Mouse (Mus musculus) monocyte, adult 2 months (primary cell): Measurements from ENCODE around the gene Anapc13.

Experiments
- DNase-seq, 2 experiments: peaks; one replicate each; pipeline ENCODE4 v3.0.0; 2022; ENCODE audit warnings: low spot score in 2 of 2, low read depth in 1 of 2

Gene Anapc13

GRCm38 (mm10) chr9:102625983-102626838 lies at the start of gene Anapc13, which contains the start of gene Cep63:
Gene Anapc13, plus strand, starts transcription at chr9:102626296.
Gene Cep63, minus strand, starts transcription at chr9:102626534.
- DNase-seq = peak; percentile 87 to 94

GRCm38 (mm10) chr9:102577480-102577879 lies 48.6 kb upstream of the Anapc13 start:
- DNase-seq = no peak

- DNase-seq = no peak
Observed at GRCm38 (mm10) chr9:102581921-102582469, 44.1 kb upstream of the Anapc13 start.

GRCm38 (mm10) chr9:102587347-102587746 lies 38.7 kb upstream of the Anapc13 start:
- no peak for DNase-seq

GRCm38 (mm10) chr9:102594667-102595393 lies 31.3 kb upstream of the Anapc13 start:
- no peak for DNase-seq

- no peak for DNase-seq
Observed at GRCm38 (mm10) chr9:102595662-102596436, 30.2 kb upstream of the Anapc13 start.

GRCm38 (mm10) chr9:102601187-102601586 lies 24.9 kb upstream of the Anapc13 start:
- DNase-seq = no peak

- no peak for DNase-seq
Observed at GRCm38 (mm10) chr9:102601666-102602065, 24.4 kb upstream of the Anapc13 start.

GRCm38 (mm10) chr9:102605162-102605561 lies 20.9 kb upstream of the Anapc13 start:
- DNase-seq = no peak

GRCm38 (mm10) chr9:102607471-102607870 lies 18.6 kb upstream of the Anapc13 start:
- DNase-seq = no peak

GRCm38 (mm10) chr9:102609221-102609620 lies 16.9 kb upstream of the Anapc13 start:
- DNase-seq = no peak

- DNase-seq = peak; percentile 24 to 45
Observed at GRCm38 (mm10) chr9:102615071-102615470, 11.0 kb upstream of the Anapc13 start.

- DNase-seq = no peak
Observed at GRCm38 (mm10) chr9:102616267-102616666, 9.8 kb upstream of the Anapc13 start.

- DNase-seq = no peak
Observed at GRCm38 (mm10) chr9:102621385-102621784, 4.7 kb upstream of the Anapc13 start.

- no peak for DNase-seq
Observed at GRCm38 (mm10) chr9:102622192-102622857, 3.8 kb upstream of the Anapc13 start.

- no peak for DNase-seq
Observed at GRCm38 (mm10) chr9:102622876-102623275, 3.2 kb upstream of the Anapc13 start.

GRCm38 (mm10) chr9:102623581-102623980 lies 2.5 kb upstream of the Anapc13 start:
- no peak for DNase-seq

- DNase-seq = no peak
Observed at GRCm38 (mm10) chr9:102625401-102625982, 604 bp upstream of the Anapc13 start.

GRCm38 (mm10) chr9:102626839-102627225 lies 736 bp downstream of the Anapc13 start:
- DNase-seq = no peak

- no peak for DNase-seq
Observed at GRCm38 (mm10) chr9:102627442-102627841, 1.3 kb downstream of the Anapc13 start.
